Mouse (Mus musculus) CH12F3 (cell line): ENCODE results near the gene A030005L19Rik.
"Not testable (repeated sequence)": the region's sequence is repeated elsewhere in the genome, so short reads cannot be mapped to it uniquely, and the experiment has no call there.

ENCODE experiments used
- in situ Hi-C: fragments of 300-500 bp; cut with MboI; formaldehyde crosslinking; loops from 2 replicates; pipeline ENCODE4 v1.14.3; 2020; ENCODE audit warnings: low sequenced_read_pairs

The A030005L19Rik gene

DNA sequence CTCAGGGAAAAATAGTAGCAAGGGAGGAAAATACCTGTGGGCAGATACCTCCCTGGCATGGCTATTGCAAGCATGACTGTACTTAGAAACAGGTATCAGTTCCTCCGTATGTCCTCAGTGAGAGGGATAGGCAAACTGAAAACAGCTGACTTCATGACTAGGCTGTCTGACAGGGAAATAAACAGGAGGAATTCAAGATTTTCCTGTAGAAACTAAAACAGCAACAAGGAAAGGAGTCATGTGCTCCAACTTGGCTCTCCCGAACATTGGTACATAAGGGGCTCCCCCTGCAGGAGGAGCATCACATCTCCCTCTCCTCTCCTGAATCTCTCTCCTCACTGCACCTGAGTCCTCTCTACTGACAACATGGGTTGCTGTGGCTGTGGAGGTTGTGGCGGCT, at the start of gene A030005L19Rik:
A030005L19Rik (plus strand) TSS at position 301 of the 400 bp plus-strand sequence.
- in situ Hi-C loops: no loop called here

DNA sequence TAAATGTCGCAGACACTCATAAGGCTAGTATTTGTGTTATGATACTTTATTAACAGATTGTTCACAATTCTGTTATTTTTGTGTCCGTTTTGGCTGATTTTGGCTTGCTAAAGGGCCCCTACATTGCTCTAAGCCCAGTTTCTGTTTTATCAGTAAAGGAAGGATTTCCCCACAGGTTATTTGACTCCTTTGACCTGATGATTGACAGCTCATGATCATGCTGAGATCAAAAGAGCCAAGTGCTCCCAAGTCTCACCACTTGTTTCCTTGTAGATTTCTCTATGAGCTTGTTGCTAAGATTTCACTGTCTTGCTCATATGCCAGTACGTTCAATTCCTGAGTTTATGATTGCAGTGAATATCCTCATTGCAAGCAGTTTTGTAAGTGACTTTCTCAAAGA, 42.9 kb upstream of the A030005L19Rik start:
- in situ Hi-C loops: no loop called here

DNA sequence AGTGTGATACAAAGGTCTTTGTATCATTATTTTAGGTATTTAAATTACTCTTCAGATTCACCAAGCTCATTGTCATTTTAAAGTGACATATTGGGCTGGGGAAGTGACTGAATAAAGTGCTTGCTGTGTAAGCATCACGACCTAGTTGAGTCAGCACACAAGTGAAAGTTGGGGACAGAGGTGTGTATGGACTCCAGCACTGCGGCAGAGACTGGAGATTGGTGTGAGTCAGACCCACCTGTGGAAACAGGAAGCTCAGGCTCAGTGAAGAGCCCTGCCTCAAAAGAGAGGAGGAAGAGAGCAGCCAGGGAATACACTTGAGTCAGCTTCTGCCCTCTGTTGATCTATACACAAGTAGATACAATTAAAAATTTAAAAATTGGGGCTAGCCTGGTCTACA, 34.0 kb upstream of the A030005L19Rik start:
- in situ Hi-C loops: no loop called here

DNA sequence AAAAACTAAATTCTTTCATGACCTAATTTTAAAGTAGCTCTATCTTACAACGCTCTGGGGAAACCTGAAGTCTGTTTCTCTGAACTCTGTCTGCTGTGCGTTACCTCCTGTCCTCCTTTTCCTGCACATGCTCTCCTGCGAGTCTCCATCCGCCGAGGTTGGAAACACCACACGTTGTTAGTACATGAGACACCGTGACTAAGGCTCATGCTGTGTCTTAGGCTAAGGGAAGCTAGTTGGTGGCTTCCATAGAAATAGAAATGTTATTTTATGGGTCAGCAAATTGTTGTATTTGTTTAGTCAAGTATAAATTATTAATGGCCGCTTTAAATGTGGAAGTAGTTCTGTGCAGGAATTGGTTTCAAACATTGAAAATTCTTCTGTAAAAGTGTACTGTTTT, 32.9 kb upstream of the A030005L19Rik start:
- in situ Hi-C loops: no loop called here

DNA sequence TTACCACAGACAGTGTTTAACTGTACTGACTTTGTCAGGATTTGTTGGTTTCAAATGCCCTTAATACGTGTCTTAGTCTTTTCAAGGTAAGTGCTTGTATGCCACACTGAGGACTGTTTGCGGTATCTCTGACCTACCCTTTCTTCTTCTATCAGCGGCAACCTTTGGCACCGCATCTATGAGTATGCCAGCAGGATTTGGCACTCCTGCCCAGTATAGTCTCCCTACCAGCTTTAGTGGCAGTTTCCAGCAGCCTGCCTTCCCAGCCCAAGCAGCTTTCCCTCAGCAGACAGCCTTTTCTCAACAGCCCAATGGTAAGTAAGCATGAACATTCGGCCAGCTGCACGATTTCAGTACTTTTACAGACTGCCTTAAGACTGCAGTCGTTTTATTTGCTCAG, 19.9 kb upstream of the A030005L19Rik start:
- in situ Hi-C loops: no loop called here

DNA sequence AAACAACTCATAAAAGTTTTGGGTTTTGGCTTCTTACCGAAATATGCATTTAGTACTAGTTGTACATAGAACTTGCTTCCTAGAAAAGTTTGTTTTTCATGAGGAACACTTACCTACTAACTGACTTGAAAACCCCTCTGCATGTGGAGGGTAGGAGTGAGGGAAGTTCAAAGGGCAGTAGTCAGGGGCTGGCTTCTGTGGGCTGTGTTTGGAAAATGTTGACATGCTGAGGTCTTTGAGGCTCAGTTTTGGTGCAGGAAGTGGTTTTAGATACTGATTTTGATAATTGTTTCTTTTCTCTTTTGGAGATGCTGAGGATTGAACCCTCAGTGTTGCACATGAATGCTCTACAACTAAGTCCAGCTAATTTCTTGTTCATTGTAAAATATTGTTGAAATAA, 12.6 kb upstream of the A030005L19Rik start:
- in situ Hi-C loops: no loop called here

DNA sequence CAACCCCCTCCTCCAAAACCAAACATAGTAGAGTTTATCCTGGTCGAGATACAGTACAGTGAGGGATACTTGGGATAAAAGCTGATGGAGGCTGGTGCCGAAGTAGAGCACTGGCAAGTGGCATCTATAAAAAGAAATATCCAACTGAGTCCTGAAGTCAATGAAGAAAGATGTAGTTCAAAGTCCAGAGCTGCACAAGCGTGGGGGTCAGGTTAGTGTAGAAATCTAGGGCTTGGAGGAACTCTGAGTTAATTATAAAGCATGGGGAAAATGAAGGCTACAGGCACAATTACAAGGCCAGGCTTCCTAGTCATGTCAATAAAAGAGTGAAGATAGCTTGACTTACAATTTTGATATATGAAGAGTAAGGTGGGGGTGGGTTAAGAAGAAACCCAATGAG, 11.9 kb upstream of the A030005L19Rik start:
- in situ Hi-C loops: no loop called here

DNA sequence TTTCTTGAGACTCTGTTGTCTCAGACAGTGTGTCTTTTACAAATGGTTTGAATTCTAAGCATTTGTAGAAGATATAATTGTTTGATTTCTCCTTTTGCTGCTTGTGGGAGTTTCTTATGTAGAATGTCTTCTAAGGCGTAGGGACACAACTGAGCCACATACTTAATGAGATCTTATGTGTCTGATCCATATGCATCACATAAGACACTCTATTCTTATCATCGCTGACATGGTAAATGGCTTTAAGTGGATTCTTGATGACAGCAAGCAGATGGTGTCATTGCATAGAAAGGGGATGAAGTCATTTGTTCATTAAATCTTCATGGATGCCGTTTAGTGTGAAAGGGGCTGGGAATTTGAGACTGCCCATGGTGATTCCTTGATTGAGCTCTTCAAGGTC, 7.2 kb upstream of the A030005L19Rik start:
- in situ Hi-C loops: no loop called here

DNA sequence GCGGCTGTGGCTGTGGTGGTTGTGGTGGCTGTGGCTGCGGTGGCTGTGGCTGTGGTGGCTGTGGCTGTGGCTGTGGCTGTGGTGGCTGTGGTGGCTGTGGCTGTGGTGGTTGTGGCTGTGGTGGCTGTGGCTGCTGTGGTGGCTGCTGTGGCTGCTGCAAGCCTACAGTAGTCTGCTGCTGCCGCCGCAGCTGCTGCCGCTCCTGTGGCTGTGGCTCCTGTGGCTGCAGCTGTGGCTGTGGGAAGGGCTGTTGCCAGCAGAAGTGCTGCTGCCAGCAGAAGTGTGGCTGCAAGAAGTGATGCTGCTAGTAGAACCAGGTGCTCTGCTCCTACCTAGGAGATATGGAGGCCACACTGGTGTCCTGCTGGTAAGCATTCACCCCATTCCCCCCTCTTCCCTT, 309 bp downstream of the A030005L19Rik start:
- in situ Hi-C loops: not testable (repeated sequence)

DNA sequence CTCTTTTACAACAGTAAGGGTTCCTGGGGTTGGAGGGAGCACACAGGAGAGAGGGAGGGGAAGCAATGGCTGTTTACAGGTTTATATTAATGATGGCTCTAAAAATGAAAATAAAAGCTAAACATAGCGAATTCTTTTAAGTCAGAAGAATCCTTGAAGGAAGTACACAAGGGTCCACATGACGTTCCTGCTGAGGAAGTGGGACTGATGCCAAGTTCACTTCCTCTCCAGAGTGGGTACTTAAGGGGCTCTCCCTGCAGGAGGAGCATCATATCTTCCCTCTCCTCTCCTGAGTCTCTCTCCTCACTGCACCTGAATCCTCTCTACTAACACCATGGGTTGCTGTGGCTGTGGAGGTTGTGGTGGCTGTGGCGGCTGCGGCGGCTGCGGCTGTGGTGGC, 11.5 kb downstream of the A030005L19Rik start, which contains the start of gene A030014E15Rik:
A030014E15Rik (plus strand) TSS at position 268 of the 400 bp plus-strand sequence.
- in situ Hi-C loops: no loop called here

DNA sequence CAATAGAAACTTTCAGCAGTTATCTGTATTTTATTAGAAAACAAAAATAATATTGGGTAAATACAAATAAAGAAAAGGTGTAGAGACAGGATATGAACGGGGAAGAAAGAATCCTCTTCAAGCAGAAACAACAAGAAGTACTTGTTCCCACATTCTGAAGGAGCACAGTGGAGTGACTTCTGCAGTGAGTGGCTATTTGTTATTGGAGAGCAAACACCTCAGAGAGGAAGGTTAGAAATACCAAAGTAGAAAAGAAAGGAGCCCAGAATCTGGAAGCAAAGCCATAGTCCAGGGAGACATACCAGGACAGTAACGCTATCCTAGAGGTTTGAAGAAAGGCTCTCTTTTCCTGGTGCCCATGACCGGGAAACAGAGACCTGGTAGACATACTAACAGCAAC, 17.4 kb downstream of the A030005L19Rik start:
- in situ Hi-C loops: not testable (repeated sequence)

DNA sequence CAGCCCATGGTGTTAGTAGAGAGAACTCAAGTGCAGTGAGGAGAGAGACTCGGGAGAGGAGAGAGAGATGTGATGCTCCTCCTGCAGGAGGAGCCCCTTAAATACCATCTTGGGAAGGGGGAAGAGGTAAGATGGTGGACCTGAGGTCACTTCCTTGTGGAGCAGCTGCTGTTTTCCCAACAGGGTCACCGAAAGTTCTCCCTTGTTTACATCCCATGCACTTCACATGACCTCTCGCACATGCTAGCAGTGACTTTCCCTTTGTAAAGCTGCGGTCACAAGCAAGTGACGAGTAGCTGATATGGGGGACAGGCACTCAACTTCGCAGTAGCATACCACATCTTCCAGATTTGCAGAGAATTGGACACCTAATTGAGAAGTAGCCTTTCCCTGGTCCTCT, 18.2 kb downstream of the A030005L19Rik start, which contains the start of gene Gm6217:
Gm6217 (minus strand) TSS at position 74 of the 400 bp plus-strand sequence.
- in situ Hi-C loops: not testable (repeated sequence)

DNA sequence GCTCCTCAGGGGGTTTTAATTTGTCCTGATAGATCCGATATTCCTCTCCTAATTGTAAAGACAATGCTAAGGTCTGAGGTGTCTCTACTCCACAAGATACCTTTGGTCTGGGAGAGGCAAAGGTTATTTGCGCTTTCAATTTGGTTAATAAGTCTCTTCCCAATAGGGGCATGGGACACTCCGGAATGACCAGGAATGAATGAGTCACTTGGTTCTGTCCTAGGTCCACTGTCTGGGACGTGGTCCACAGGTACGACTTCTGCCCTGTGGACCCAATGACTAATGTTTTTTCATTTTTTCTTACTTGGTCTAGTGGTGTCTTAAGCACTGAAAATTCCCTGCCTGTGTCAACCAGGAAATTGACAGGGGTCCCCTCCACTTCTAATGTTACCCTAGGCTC, 25.5 kb downstream of the A030005L19Rik start:
- in situ Hi-C loops: no loop called here

DNA sequence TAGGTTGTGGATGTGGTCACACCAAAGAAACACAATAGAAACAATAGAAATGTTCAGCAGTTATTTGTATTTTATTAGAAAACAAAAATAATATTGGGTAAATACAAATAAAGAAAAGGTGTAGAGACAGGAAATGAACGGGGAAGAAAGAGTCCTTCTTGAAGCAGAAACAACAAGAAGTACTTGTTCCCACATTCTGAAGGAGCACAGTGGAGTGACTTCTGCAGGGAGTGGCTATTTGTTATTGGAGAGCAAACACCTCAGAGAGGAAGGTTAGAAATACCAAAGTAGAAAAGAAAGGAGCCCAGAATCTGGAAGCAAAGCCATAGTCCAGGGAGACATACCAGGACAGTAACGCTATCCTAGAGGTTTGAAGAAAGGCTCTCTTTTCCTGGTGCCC, 29.4 kb downstream of the A030005L19Rik start:
- in situ Hi-C loops: not testable (repeated sequence)

DNA sequence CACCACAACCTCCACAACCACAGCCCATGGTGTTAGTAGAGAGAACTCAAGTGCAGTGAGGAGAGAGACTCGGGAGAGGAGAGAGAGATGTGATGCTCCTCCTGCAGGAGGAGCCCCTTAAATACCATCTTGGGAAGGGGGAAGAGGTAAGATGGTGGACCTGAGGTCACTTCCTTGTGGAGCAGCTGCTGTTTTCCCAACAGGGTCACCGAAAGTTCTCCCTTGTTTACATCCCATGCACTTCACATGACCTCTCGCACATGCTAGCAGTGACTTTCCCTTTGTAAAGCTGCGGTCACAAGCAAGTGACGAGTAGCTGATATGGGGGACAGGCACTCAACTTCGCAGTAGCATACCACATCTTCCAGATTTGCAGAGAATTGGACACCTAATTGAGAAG, 30.2 kb downstream of the A030005L19Rik start, which contains the start of gene A030003K21Rik:
A030003K21Rik (minus strand) TSS at position 94 of the 400 bp plus-strand sequence.
- in situ Hi-C loops: not testable (repeated sequence)

DNA sequence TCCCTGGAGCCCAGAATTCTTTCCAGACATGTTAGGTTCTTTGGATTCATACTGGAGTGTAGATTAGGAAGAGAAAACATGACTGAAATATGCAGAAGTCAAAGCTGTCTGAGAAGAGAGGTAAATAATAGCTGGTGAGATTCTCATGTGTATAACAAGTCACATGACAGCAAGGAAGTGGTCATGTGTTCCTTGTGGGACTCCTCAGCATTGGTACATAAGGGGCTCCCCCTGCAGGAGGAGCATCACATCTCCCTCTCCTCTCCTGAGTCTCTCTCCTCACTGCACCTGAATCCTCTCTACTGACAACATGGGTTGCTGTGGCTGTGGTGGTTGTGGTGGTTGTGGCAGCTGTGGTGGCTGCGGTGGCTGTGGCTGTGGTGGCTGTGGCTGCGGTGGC, 32.9 kb downstream of the A030005L19Rik start:
- in situ Hi-C loops: not testable (repeated sequence)

DNA sequence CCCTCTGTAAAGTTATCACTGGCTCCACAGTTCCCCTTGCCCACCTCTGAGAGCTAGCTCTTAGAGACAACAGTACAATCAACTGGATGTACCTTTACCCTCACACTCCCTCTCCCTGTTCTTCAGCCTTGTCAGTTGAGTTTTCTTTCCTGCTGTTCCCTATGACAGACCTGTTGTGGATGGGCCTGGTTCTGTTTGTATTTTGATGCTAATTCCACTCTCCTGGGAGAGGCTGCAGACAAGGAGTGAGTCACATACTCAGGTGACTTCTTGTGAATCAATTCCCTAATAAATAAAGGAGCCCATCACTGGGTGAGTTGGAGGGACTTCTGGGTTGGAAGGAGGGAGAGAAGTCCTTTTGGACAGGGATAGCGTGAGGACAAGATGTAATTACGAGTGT, 35.5 kb downstream of the A030005L19Rik start:
- in situ Hi-C loops: no loop called here

DNA sequence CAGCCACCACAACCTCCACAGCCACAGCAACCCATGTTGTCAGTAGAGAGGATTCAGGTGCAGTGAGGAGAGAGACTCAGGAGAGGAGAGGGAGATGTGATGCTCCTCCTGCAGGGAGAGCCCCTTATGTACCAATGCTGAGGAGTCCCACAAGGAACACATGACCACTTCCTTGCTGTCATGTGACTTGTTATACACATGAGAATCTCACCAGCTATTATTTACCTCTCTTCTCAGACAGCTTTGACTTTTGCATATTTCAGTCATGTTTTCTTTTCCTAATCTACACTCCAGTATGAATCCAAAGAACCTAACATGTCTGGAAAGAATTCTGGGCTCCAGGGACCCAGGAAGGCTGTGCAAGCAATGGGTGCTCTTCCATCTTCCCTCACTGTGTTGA, 42.8 kb downstream of the A030005L19Rik start, which contains the start of gene Gm7544:
Gm7544 (minus strand) TSS at position 101 of the 400 bp plus-strand sequence.
- in situ Hi-C loops: not testable (repeated sequence)

DNA sequence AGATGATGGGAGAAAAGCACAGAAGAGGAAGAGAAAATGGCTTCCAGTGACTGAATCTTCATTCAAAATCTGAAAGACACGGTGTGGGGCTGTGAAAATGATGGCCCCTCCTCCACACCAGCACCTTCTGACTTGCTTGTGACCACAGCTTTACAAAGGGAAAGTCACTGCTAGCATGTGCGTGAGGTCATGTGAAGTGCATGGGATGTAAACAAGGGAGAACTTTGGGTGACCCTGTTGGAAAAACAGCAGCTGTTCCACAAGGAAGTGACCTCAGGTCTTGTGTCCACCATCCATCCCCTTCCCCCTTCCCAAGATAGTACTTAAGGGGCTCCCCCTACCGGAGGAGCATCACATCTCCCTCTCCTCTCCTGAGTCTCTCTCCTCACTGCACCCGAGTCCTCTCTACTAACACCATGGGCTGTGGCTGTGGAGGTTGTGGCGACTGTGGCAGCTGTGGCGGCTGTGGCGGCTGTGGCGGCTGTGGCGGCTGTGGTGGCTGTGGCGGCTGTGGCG, 46.8 kb downstream of the A030005L19Rik start, which contains the start of gene Gm47955:
Gm47955 (plus strand) TSS at position 417 of the 516 bp plus-strand sequence.
- in situ Hi-C loops: no loop called here
